Mouse (Mus musculus) mouse embryonic stem cell (cell line): ENCODE measurements around the gene Glod4.

Experiments
- in situ Hi-C, 2 experiments: fragments of 300-500 bp; cut with MboI; formaldehyde crosslinking; loops; 1 replicate in 1 of 2; 3 replicates in 1 of 2; pipeline ENCODE4 v1.14.3; 2019 to 2020; ENCODE audit warnings: low sequenced_read_pairs in 2 of 2, low pct_unique_long_range_greater_than_20kb in 1 of 2, mixed read lengths in 1 of 2; ENCODE audit not compliant: unreplicated experiment in 1 of 2

Gene Glod4

DNA sequence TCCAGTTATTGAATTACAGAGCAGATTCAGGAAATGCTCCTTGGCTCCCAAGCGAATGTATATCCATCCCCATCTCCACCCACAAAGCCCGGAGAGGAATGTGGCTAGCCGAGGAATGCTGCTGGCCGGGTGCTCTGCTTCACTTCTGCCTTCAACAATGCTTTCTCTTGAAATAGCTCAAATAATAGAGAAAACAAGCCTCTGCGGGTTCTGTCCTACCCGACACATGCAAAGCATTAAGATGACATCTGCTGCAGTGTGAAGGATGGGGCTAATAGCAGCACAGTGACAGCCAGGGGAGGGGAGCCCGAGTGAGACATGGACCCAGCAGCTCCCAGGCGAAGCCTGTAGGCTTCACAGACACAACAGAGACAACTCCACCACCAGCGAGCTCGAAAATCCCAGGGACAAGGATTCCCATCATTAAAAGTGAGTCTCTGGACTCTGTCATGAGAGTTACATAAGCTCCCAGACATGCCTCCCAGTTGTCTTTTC, 123.1 kb downstream of the Glod4 start:
- in situ Hi-C loops: no loop called here

DNA sequence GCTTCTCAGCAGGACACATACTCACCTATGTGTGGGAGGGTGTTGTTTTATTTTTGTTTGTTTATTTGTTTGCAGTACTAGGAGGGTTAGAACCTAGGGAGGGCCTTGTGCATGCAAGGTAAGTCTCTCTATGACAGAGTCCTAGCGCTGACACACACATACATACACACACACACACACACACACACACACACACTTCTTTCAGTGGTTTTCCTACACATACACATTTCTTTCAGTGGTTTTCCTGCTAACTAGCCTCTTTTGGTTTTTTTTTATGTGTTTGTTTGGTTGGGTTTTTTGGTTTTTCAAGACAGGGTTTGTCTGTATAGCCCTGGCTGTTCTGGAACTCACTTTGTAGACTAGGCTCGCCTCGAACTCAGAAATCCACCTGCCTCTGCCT, 133.1 kb downstream of the Glod4 start:
- in situ Hi-C loops: no loop called here

DNA sequence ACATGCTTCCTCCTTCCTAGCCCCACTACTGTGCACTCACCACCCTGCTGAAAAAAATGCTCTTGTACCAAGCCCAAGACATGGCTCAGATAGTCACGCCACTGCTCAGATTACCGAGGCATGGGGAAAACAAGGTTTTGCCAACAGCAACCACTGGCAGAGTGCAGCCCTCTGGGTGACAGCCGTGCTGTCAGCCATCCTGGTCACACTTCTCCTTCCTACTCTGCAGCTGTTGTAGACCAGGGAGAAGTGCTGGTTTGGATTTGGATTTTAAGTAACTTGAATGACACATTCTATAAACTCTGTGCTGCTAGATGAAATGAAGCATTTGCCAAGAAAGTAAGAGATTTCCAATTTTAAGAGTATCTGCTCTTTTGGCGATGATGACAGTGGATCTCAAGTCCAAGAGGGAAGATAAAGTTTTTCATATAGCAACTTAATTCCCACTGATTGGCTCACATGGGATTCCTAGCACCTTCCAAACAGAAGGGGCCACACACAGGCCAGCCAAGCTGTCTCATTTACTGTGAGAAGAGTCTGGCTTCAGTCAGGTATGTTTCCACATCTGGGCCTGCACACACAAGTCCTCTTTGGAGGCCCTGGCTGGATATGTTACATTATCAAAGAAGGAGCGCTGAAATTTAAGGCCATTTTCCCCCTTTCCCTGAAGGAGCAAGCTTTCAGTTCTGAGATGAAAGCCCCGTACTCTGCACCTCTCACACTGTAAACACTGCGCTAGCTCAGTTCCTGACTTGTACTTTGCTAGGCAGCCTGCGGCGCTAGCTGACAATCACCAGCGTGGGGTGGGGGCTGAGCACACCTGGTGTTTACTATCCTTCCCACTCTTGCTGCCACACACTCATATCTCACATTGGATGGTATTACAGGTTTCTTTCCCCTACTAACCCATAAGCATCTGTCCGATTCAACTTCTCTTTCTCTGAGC, 136.7 kb downstream of the Glod4 start:
- in situ Hi-C loops: no loop called here

DNA sequence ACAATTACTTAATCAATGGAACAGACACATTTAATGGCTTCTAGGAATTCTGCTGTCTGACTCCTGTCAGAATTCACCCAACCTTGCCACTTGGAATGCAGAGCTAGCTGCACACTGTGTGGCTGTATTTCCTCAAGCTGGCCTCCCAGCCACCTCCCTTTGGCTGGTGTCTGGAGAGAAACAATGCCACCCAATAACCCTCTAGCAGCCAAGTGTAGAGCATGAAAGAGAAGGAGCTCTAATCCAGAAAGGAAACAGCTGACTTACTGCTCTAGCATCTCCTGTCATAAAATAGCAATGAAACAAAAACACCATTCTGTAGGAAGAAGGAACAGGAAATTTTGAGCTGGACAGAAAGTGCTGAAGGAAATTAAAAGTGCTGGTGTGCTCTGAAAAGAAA, 142.4 kb downstream of the Glod4 start:
- in situ Hi-C loops: no loop called here

DNA sequence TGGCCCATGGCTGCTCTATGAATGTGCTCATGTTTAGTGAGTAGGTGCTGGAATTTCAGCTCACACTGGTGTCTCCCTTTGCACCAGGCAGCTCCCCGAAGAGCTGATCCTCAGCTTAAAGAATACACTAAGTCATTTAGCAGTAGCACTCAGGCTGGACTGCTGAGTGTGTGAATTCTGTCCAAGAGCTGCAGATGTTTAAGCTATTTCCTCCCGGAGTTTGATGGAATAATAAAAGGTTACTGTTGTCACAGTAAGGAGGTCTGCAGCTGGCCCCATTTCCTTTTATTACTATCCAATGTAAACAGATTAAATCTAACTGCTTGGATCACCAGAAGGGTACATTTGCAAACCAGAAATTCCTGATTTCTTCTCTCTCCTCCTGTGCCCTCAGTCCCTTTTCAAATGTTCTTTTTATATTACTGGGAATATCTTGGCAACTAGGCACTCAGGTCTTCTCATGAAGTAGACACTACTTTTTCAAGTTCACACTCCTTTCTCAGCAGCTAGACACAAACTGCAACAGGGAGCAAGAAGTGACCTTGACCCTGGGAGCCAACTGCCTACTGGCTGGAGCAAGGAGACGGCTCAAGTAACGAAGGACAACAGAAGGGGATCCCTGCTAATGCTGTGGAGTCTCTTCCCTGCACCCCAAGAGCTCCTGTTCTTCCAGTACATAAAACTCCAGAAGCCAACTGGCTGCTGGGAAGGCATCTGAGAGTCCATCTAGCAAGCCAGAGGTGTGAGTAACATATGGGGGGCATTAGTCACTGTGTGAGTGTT, 144.1 kb downstream of the Glod4 start:
- in situ Hi-C loops: no loop called here

DNA sequence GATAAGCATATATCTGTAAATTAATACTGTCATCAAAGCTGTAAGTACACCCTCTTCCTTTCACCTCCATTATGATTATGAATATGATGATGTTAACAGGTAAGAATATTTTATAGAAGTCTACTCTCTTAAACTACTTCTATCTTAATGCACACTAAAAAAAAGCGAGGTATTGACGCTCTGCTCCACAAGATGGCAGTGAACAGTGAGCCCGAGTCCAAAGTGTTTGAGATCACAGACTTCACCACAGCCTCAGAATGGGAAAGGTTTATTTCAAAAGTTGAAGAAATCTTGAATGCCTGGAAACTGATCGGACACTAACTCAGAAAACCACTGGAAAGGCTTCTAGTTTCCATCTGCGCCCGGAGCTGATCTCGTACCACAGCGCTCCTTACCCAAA, 149.9 kb downstream of the Glod4 start:
- in situ Hi-C loops: no loop called here

DNA sequence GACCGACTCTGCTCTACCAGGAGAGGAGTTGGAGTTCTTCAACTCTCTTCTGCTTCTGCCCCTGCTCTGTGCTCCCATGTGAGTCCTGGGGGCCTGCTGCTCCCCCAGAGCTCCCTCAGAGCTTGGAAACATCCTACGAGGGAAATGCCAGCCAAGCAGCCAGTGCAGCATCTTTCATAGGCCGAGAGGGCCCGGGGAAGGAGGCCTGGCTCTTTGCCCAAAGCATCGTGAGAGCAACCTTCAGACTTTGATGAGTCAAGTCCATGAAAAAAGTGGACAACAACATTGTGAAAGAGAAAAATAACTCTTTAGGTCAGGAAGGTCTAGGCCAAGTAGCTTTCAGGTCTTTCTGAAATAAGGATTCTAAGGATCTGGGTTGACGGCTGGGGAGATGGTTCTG, 153.7 kb downstream of the Glod4 start:
- in situ Hi-C loops: loop anchor here (5.0 to 10.0 kb wide), 2 partner anchors 78 to 315 kb away; partner anchors contain the start of gene Timm22 (in 2 of the 2)

DNA sequence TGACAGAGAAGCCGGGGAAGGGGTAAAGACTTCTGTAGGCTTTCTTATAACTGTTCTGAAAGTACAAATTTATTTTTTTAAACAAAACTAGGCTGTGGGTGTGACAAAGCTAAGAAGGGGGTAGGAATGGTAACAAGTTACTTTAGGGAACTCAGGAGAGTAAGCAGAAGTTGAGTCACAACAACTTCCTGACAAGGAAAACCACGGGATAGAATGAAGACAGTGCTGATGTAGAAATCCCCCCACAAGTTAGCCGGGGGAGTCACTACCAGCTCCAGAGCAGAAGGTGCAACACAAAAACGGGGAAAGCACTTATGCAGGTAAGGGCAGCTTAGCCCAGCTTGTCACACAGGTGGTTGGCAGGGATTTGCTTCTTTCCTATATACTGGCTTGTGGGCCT, 155.0 kb downstream of the Glod4 start:
- in situ Hi-C loops: loop anchor here (5.0 to 10.0 kb wide), 2 partner anchors 79 to 316 kb away; partner anchors contain the start of gene Timm22 (in 2 of the 2)

DNA sequence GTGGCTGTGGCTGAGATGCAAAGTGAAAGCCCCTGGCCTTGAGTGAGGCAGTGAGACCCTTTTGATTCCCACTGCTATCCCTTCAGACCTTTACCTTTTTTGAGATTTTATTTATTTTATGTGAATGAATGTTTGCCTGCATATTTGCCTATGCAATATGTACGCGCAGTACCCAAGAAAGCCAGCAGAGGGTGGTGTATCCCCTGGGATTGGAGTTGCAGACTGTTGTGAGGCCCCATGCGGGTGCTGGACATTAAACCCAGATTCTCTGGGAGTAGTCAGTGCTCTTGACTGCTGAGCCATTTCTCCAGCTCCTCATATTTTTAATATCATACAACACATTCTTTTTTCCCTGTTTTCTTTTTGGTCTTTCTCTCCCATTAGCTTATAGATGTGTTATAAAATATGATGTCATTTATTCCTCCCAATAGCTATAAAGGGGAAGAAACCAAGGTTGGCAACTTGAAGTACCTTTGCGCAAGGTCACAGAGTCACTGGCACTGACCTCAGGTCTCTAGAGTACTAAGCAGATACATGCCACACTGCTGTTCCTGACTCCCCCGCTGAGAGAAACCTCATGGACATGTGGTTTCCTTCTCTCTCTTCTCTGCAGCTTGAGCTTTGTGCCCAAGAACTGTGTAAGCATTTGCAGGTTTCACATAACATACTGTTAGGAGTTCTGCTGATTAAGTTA, 157.5 kb downstream of the Glod4 start:
- in situ Hi-C loops: loop anchor here (5.0 to 10.0 kb wide), 2 partner anchors 81 to 319 kb away; partner anchors contain the start of gene Timm22 (in 2 of the 2)

DNA sequence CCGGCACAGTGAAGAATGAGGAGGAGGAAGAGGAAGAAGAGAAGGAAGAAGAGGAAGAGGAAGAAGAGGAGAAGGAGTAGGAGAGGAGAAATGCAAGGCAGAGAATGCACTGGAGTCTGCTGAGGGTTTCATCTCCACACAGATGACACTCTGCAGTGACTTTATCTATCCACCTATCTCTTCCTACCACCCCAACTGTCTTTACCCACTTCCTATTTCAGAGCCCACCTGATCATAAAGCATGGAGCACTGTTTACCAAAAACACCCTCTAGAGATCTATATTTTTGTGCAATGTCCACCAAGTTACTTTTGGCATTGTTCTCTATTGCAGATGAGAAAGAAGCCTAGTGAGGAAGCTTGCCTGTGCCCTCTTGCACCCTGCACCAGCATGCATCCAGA, 158.6 kb downstream of the Glod4 start:
- in situ Hi-C loops: loop anchor here (5.0 to 10.0 kb wide), 2 partner anchors 82 to 320 kb away; partner anchors contain the start of gene Timm22 (in 2 of the 2)

DNA sequence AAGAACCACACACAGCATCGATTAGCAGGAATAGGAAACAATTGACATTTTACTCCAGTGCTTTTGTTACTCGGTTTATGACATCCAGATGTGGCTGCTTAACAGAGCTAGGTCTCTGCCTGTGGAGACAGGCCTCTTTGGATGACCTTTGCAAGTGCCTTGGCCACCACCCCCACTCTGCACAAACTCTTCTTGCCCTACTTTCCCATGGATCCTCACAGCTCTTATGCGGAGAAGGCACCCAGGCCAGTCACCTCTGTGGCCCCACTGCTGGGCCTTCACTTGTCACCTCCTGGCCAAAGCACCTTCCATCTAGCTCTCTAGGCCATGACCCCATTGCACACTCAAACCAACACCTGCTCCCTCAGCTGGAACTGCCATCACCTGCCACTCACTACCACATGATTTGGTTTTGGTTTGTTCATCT, 159.6 kb downstream of the Glod4 start:
- in situ Hi-C loops: loop anchor here (10.0 kb wide), 1 partner anchor 321 kb away; the partner anchor contains the start of gene Timm22 (in 2 of the 2)

DNA sequence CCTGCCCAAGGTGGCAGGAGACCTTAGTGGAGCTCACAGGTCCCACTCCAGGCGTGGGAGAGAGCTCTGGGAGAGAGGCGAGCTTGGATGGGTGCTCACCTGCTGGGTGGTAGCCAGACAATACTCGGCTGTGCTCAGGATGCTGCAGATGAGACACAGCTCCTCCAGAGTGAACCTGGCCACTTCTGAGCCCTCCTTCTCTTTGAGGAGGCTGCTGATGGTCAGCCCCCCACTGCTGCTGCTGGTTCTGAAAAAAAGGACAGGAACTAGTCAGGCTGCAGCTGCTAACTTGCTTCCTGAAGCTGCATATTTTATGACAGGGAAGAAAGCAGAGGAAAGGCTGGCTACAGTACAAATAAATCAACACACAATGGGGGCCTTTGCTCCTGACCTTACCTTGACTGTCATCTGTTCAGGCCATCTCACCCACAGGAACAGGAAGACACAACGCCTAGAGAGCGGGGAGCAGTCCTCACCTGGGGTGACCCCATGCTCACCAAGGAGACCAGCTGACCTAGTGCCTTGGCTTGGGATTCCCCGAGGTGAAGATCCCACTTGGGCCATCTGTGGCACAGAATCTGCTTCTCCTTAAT, 162.4 kb downstream of the Glod4 start:
- in situ Hi-C loops: loop anchor here (10.0 kb wide), 1 partner anchor 324 kb away; the partner anchor contains the start of gene Timm22 (in 2 of the 2)

DNA sequence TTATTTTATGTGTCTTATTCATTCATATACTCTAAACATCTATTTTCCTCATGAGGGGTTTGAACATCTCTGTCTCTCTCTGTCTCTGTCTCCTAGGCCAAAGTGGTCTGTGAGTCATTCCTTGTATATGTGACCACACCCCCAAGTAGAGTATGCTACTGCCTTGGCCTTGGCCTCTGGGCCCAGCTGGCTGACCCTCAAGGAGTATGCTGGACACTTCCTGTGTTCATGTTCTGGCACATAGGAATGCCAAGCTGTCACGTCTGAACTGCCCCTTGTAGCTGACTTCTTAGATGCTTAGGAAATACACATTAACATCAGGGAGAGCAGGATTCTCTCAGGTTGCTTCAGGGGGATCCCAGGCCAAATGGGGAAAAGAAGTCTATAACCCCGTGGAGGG, 163.2 kb downstream of the Glod4 start:
- in situ Hi-C loops: loop anchor here (10.0 kb wide), 1 partner anchor 325 kb away; the partner anchor contains the start of gene Timm22 (in 2 of the 2)

DNA sequence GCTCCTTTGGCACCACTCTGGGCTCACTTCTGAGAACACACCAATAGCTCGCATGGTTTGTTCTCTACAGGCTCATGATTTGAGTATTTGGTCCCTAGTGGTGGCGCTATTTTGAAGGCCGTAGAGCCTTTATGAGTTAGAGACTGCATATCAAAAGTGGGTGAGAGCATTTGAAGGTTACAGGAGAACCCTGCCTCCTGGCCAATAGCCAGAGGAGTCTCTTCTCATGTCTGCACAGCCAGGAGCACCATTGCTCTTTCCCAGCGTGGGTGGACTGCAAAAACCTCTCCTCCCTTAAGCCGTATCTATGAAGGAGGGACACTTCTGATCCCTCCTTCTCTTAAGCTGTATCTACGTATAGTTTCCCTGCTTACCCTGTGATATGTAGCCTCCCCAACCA, 166.2 kb downstream of the Glod4 start:
- in situ Hi-C loops: no loop called here

DNA sequence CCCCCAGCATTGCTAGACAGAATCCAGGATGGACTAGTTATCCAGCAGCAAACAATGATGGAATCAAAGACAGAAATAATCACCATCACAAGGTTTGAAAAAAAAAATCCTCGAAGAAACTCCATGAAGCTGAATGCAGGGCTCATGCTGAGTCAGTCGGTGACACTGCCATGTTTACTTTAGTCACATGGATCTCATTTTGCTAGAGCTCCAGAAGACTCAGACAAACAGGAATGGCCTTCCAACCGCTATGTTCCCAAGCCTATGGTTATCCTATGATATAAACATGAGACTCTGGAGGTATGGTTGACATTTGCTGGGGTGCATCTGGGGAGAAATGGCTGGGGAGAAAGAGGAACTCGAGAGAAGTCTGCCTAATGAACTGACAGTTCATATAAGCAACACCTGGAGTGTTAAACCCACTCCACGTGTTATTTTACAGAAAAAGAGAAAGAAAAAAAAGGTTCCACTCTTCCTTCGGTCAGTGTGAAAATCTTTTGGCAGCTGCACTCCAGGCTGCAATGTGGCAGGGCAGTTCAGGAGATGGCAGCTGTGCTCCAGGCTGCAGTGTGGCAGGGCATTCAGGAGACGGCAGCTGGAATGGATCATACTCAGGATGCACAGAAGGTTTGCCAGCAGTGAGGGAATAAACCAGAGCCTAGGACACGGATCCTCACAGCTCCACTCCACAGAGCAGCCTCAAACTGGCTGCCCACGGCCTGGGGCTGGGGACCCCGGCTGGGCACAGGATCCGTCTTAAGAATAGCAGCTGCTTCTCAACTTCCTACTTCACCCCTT, 169.0 kb downstream of the Glod4 start:
- in situ Hi-C loops: no loop called here
